Mouse (Mus musculus) small intestine, adult 2 months (tissue): ENCODE measurements around the gene Ngdn. TPM values are rescaled to one million over a fixed set of nuclear protein-coding genes. Genes with fewer than 3 reads are reported as not detected.
"Not testable (repeated sequence)": the region's sequence is repeated elsewhere in the genome, so short reads cannot be mapped to it uniquely, and the experiment has no call there.

Experiments
- H3K27ac ChIP-seq: fragments of 200-500 bp; 2 replicates; pipeline ENCODE4 v1.5.1; 2012; ENCODE audit warnings: low read depth, low read length, control low read depth, inconsistent platforms; ENCODE audit not compliant: insufficient read depth
- H3K27me3 ChIP-seq: fragments of 200-500 bp; 2 replicates; pipeline ENCODE4 v1.6.1; 2012; ENCODE audit warnings: mild to moderate bottlenecking, moderate library complexity, low read length, inconsistent platforms; ENCODE audit not compliant: control insufficient read depth, insufficient read depth
- H3K36me3 ChIP-seq: fragments of 200-500 bp; 2 replicates; pipeline ENCODE4 v1.6.1; 2012; ENCODE audit warnings: mild to moderate bottlenecking, low read length, control low read depth, inconsistent platforms; ENCODE audit not compliant: control insufficient read depth, insufficient read depth
- H3K4me1 ChIP-seq: fragments of 200-500 bp; 2 replicates; pipeline ENCODE4 v1.6.1; 2012; ENCODE audit warnings: low read length, inconsistent platforms, mixed read lengths; ENCODE audit not compliant: control insufficient read depth, insufficient read depth, insufficient read length
- H3K4me3 ChIP-seq: fragments of 200-500 bp; 2 replicates; pipeline ENCODE4 v1.5.1; 2012; ENCODE audit warnings: low read depth, mild to moderate bottlenecking, control low read depth, inconsistent platforms, low read length, moderate library complexity
- CTCF ChIP-seq: fragments of 200-500 bp; IDR thresholded peaks from 2 replicates; pipeline ENCODE4 v1.5.1; 2012; ENCODE audit warnings: low read depth, mild to moderate bottlenecking, control low read depth, inconsistent platforms, low read length, moderate library complexity, mixed read lengths; ENCODE audit not compliant: insufficient replicate concordance, insufficient read length; ENCODE audit errors: extremely low read depth
- POLR2A ChIP-seq: fragments of 200-500 bp; IDR thresholded peaks from 2 replicates; pipeline ENCODE4 v1.6.1; 2012; ENCODE audit warnings: low read depth, mild to moderate bottlenecking, control low read depth, inconsistent platforms, low read length, moderate library complexity
- WGBS: fragments of 180-500 bp; shearing (Covaris S2); methylation state at CpG from one replicate; pipeline ENCODE4 v1.1.7; 2018; 5-methylcytosine and 5-hydroxymethylcytosine counted together
- polyA plus RNA-seq: library from polyadenylated mRNA; depleted of rRNA; stranded (reverse); fragments of >200 nt; gene quantifications from 2 replicates; pipeline ENCODE4 v1.2.3, GENCODE M21; 2012

Ngdn gene
- polyA plus RNA-seq, 1 experiment: 8.4 TPM

DNA sequence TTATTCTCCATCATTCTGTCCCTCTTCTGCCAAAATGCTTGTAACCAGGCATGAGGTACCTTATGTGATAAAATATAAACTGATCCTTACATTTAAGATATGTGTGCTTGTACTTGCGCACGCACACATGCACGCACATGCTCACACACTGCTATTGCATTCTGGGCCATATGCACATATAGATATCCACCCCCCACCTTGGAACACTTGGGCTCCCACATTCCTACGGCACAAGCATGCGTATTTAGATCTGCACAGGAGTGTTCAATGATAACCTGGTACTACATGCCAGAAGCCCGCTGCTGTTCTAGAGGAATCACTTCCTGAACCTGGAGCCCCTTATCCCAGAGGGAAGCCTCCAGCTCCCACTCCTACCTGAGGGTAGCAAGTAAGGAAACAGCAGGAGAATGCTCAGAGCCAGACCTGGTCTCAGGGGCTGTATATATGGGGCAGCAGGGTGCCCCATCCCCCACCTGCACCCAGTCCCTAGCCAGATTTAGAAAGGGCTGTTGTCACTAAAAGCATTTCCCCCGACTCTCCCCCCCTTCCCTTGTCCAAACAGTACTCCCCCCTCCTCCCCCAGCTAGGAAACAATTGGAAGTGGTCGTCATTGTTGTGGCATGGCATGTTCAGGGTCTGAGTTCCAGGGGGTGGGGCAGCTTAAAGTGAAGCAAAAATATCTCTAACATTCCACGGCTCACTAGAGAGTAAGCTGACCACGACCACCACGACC lies 21.0 kb upstream of the Ngdn start, which contains the start of gene Myh7:
Gene Myh7, minus strand, starts transcription at position 491 of the 733 bp plus-strand sequence.
- H3K27me3 ChIP-seq: no peaks in the 10 kb centered on the region
- H3K36me3 ChIP-seq: no peaks in the 10 kb centered on the region
- WGBS: 63% methylated on average over 11 of the region's 11 CpGs
- TF ChIP-seq POLR2A (no peak), CTCF (no peak)
- H3K27ac ChIP-seq: no peak within 1 kb of the TSS
- H3K4me1 ChIP-seq: no peaks in the 10 kb centered on the region
- H3K4me3 ChIP-seq: no peak within 1 kb of the TSS

DNA sequence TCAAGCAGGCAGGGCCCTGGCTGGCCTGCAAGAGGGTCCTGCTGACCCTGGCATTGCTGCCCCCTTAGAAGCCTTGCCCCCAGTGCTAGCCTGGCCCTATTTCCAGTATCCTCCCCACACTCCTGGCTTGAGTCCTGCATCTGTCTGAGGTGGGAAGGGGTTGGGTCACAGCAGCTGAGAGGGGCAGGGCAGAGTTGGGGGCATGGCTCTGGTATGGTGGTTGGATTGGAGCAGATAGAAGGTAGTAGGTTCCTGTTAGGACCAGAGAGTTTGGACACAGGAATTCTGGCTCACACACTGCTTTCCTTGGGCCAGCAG lies 20.4 kb upstream of the Ngdn start:
- TF ChIP-seq POLR2A (no peak), CTCF (no peak)
- no peaks in the 10 kb centered on the region for H3K36me3 ChIP-seq
- H3K4me3 ChIP-seq: no peak overlapping the region
- H3K27me3 ChIP-seq: no peaks in the 10 kb centered on the region
- H3K27ac ChIP-seq: no peak overlapping the region
- no peaks in the 10 kb centered on the region for H3K4me1 ChIP-seq

DNA sequence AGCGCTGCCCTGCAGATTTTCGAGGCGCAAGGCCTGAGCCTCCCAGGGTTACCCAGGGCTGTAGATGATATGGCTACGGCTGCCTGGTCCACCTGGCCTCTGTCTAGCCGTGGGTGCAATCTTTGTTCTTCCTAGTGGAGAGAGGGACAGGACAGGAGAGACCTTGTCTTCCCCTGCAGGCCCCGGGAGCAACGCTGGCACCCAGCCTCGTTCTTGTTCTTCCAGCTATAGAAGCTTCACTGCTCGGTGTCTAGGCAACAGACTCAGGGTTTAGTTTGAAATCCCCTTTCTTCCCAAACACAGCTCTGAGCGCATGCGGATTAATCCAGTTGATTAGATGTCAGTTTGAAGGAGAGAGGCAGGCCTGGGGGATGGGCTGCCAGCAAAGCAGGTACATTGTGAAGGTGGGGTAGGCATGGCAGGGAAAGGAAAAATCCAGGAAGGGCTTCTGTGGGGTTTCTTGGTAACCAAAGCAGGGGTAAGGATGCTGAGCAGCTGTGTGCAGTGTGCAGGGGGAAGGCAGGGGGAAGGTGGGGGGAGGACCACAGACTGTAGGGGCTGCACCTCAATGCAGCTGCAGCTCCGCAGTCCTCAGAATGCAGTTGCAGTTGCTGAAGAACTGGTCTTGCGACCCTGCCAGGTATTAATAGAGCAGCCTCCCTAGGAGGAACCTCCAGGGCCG lies 19.7 kb upstream of the Ngdn start:
- Histone ChIP-seq H3K4me3 (no peak overlapping the region), H3K27me3 (no peaks in the 10 kb centered on the region), H3K4me1 (no peaks in the 10 kb centered on the region), H3K27ac (no peak overlapping the region), H3K36me3 (no peaks in the 10 kb centered on the region)
- WGBS: 65% methylated on average over 14 of the region's 14 CpGs
- TF ChIP-seq POLR2A (no peak), CTCF (no peak)

GRCm38 (mm10) chr14:54996793-54997192 lies 18.5 kb upstream of the Ngdn start:
- no peak overlapping the region for H3K27ac ChIP-seq
- no peak overlapping the region for H3K4me3 ChIP-seq
- TF ChIP-seq CTCF (no peak), POLR2A (no peak)
- H3K27me3 ChIP-seq: no peaks in the 10 kb centered on the region
- H3K4me1 ChIP-seq: no peaks in the 10 kb centered on the region
- 82% methylated on average over 9 of the region's 9 CpGs for WGBS
- no peaks in the 10 kb centered on the region for H3K36me3 ChIP-seq

DNA sequence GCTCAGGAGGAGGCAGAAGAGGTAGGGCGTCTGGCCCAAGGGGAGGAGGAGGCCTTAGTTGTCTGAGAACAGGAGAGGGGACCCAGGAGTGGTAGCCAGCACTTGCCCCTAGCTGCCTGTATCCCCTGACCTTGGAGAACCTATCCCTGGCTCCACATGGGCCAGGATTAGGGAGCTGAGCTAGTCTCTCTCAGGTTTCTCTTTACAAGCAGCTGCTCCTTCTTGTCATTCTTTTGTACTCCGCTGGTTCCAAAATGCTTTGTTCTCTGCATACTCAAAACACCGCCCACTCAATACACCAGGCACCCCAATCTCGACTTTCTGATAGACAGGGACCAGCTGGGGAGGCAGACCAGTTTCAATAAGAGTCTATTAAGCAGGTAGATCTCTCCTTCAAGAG lies 18.0 kb upstream of the Ngdn start:
- TF ChIP-seq POLR2A (no peak), CTCF (no peak)
- no peaks in the 10 kb centered on the region for H3K4me1 ChIP-seq
- H3K27ac ChIP-seq: no peak overlapping the region
- no peak overlapping the region for H3K4me3 ChIP-seq
- no peaks in the 10 kb centered on the region for H3K27me3 ChIP-seq
- WGBS: 67% methylated on average over 4 of the region's 4 CpGs
- H3K36me3 ChIP-seq: no peaks in the 10 kb centered on the region

- H3K4me3 ChIP-seq: no peak overlapping the region
- H3K4me1 ChIP-seq: no peaks in the 10 kb centered on the region
- H3K36me3 ChIP-seq: no peaks in the 10 kb centered on the region
- no peak overlapping the region for H3K27ac ChIP-seq
- no peak for TF ChIP-seq POLR2A
- TF ChIP-seq CTCF: no peak
- no peaks in the 10 kb centered on the region for H3K27me3 ChIP-seq
Observed at GRCm38 (mm10) chr14:54998680-54999079, 16.6 kb upstream of the Ngdn start.

- not testable (repeated sequence) for H3K27ac ChIP-seq, H3K4me1 ChIP-seq, H3K4me3 ChIP-seq, H3K36me3 ChIP-seq, H3K27me3 ChIP-seq
- 70% methylated on average over 5 of the region's 5 CpGs for WGBS
Observed at GRCm38 (mm10) chr14:54999868-55000267, 15.4 kb upstream of the Ngdn start.
